Mouse (Mus musculus): ENCODE measurements around the gene Dot1l. TPM values are rescaled to one million over a fixed set of nuclear protein-coding genes. Genes with fewer than 3 reads are reported as not detected.

Gene Dot1l
- 10 to 100 TPM; 39.9 to 60.6 TPM for total RNA-seq (2021)

- peak; percentile 97 for DNase-seq (ENCODE audit: extremely low spot score in 1 of 2, low spot score in 1 of 2)
Measured at GRCm38 (mm10) chr10:80754594-80755290, at the start of gene Dot1l. Gene Dot1l (plus strand): TSS chr10:80755206.

DNA sequence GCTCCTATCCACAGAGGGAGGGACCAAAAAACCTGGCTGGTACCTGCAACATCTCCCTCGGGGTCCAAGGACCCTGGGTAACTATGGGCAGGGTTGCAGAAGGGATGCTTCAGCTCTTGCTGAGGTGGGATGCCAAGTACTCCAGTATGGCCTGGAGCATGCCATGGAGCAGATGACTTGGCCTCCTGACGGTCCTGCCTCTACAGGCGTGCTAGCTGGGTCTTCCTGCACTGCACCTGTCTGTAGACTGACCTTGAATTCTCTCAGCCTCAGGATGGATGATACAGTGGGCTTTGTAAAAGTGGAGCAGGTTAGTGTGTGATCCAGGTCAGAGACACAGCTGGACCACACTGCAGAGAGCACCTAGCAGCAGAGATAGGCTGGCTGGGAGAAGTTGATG lies 49.5 kb upstream of the Dot1l start:
- DNase-seq (ENCODE audit: extremely low spot score in 1 of 2, low spot score in 1 of 2): no peak

- DNase-seq (ENCODE audit: extremely low spot score in 1 of 2, low spot score in 1 of 2): no peak
Measured at GRCm38 (mm10) chr10:80710834-80711233, 44.2 kb upstream of the Dot1l start.

DNA sequence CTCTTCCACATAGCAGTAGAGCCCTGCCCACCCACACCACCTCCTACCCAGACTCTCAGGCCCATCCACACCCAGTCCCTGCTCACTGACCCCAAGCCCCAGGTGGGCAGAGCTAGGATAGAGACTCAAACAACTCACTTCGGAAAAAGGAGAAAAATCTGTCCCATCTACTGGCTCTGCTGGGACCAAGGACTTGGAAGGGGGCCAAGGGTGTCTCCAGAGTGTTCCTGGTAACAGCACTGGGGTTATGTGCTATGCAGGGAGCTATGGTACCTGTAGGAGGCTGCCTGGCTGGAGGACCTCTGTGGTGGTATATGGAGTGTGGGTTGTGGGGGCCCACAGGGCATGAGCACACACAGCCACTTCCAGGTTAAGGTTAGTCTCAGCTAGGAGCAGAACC lies 37.7 kb upstream of the Dot1l start:
- DNase-seq (ENCODE audit: extremely low spot score in 1 of 2, low spot score in 1 of 2): no peak

GRCm38 (mm10) chr10:80727369-80728127 lies 27.5 kb upstream of the Dot1l start:
- no peak for DNase-seq (ENCODE audit: extremely low spot score in 1 of 2, low spot score in 1 of 2)

- DNase-seq (ENCODE audit: extremely low spot score in 1 of 2, low spot score in 1 of 2): no peak
Measured at GRCm38 (mm10) chr10:80732611-80733101, 22.4 kb upstream of the Dot1l start.

DNA sequence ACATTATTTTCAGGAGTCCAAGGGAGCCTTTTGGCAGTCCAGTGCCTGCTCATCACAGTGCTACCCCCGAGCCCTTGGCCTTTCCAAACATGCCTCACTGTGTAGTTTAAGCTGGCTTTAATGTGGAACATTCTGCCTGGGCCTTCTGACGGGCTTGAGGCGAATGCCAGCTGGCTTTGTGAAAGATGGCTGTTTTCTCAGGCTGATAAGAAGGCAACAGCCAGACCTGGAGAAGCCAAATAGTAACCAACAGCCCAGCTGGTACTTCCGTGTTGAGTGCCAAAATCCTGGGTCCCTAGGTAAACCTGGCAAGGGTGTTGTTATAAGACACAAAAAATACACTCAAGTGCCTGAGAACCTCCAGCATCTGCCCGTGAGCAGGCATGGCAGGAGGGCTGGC lies 18.3 kb upstream of the Dot1l start:
- no peak for DNase-seq (ENCODE audit: extremely low spot score in 1 of 2, low spot score in 1 of 2)

DNA sequence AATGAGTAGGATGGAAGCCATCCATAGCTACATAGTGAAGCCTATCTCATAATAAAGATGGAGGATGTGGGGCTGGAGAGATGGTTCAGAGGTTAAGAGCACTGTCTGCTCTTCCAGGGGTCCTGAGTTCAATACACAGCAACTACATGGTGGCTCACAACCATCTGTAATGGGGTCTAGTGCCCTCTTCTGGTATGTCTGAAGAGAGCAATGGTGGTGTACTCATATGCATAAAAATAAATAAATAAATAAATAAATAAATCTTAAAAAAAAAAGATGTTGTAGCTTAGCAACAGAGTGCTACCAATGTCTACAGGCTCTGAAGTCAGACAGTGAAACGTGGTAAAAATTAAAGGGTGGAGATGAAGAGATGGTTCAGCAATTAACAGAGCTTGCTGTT lies 16.3 kb upstream of the Dot1l start:
- DNase-seq (ENCODE audit: extremely low spot score in 1 of 2, low spot score in 1 of 2): no peak

DNA sequence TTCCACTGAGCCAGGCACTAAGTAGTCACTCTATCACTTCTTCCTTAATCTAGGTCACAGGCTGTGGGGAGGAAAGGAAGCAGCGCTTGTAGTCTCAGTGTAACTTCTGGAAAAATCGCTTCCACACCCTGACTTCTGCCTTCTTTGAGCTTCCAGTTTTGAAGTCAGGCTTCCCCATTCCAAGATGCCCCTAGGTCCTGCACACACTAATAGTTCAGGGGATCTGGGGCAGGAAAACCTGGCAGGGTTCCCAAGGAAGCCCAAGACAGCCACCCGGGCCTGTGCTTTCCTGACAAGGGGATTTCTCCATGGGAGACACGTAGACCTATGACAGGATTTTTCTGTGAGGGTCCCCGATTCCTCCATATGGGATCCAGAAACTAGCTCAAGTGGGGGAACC lies 13.9 kb upstream of the Dot1l start:
- no peak for DNase-seq (ENCODE audit: extremely low spot score in 1 of 2, low spot score in 1 of 2)

- no peak for DNase-seq (ENCODE audit: extremely low spot score in 1 of 2, low spot score in 1 of 2)
Measured at GRCm38 (mm10) chr10:80741634-80742179, 13.3 kb upstream of the Dot1l start.

GRCm38 (mm10) chr10:80742180-80742978 lies 12.6 kb upstream of the Dot1l start, which contains the start of gene Ap3d1:
Gene Ap3d1 (minus strand): TSS chr10:80742264.
- DNase-seq (ENCODE audit: extremely low spot score in 1 of 2, low spot score in 1 of 2): peak; percentile 82 to 93

DNA sequence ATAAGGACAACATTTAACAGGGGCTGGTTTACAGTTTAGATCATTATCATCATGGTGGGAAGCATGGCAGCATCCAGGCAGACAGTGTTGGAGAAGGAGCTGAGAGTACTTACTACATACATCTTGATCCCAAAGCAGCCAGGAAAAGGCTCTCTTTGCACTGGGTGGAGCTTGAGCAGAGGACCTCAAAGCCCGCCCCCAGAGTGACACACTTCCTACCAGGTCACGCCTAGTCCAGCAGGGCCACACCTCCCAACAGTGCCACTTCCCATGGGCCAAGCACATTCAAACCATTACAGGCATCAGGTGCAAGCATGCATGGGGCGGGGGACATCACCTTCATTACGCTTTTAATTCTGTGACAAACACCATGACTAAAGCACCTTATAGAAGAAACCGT lies 10.7 kb upstream of the Dot1l start:
- no peak for DNase-seq (ENCODE audit: extremely low spot score in 1 of 2, low spot score in 1 of 2)

- peak; percentile 69 to 83 for DNase-seq (ENCODE audit: extremely low spot score in 1 of 2, low spot score in 1 of 2)
Measured at GRCm38 (mm10) chr10:80747410-80747809, 7.6 kb upstream of the Dot1l start.

DNA sequence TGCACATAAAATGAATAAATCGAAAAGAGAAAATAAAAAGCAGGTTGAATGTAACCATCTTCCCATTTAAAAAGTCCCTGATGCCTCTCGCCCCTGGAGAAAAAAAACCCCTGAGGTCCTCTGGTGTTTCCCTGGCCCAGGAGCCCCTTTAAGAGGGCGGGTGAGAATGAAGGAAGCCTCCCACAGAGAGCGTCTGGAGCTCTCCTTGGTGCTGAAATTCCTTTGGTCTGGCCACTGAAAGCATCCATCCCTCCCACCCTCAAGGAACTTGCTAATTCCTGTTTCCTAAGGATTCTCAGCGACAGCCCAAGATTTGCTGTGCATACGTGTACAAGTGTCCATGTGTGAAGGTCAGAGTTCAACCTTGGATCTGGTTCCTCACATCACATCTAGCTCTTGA lies 6.4 kb upstream of the Dot1l start:
- peak in 1 of 2 experiments; percentile 36 for DNase-seq (ENCODE audit: extremely low spot score in 1 of 2, low spot score in 1 of 2)

GRCm38 (mm10) chr10:80751188-80751832 lies 3.7 kb upstream of the Dot1l start:
- DNase-seq (ENCODE audit: extremely low spot score in 1 of 2, low spot score in 1 of 2): no peak

GRCm38 (mm10) chr10:80752079-80752625 lies 2.9 kb upstream of the Dot1l start:
- DNase-seq (ENCODE audit: extremely low spot score in 1 of 2, low spot score in 1 of 2): no peak

DNA sequence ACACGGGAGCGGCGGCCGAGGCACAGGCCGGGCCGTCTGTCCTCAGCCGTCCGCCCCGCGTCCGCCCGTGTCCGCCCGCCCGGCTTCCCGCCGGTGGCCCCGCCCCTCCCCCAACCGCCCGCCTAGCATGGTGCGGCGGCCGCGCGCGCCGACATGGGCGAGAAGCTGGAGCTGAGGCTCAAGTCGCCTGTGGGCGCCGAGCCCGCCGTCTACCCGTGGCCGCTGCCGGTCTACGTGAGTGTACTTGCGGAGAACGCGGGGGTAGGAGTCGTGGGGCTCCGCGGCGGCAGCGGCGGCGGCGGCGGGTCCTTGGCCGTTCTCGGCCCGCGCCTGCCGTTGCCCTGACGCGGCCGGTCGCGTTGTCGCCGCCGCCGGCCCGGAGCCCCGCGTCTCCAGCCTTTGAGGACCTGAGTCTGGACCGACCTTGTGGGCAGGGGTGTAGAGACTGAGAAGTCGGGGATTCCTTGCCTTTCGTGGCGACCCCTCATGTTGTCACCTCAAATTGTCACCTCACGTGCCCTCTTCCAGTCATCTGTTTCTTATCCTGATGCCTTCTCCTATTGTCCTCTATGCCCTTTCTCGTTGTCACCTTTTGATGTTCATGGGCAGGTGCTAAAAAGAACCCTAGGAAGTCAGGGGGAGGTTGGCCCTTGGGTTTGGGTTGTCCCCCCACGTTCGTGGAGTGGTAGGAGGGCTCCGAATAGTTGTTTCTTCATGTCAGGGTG lies 447 bp downstream of the Dot1l start:
- DNase-seq (ENCODE audit: extremely low spot score in 1 of 2, low spot score in 1 of 2): no peak

GRCm38 (mm10) chr10:80756099-80756498 lies 1.1 kb downstream of the Dot1l start:
- no peak for DNase-seq (ENCODE audit: extremely low spot score in 1 of 2, low spot score in 1 of 2)

GRCm38 (mm10) chr10:80756509-80756908 lies 1.5 kb downstream of the Dot1l start:
- DNase-seq (ENCODE audit: extremely low spot score in 1 of 2, low spot score in 1 of 2): no peak

Measured in layer of hippocampus, postnatal 25 days (tissue).